26 mouse cellular contexts compared by ENCODE assay signal in the genomic region with DNA sequence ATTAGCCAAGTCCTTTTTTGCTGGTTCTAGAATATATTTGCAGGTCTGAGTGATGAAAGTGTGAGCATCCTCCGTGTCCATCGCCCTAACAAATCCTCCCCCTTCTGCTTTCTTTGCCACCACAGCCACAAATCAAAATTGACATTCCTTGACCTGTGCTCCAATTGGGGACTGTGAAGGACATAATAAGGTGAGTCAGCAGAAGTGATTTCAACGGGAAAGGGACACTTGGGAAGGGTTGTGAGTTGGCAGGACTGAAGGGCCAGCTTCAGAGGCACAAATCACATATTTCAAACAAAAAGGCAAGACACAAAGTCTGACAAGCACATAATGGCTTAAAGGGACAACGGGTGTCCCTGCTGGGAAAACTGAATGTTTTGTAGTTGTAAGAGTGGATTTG.
DNase-seq lines count a peak whose midpoint lies in the region; ATAC-seq lines count a peak whose summit lies in the region.
"Had no signal": no experiment of that assay in that cellular context is flagged by ENCODE, and none has a peak within 500 bp of the region (broad histone marks: within the 10 kb centered on the region; RNA-seq: fewer than 3 reads in every experiment).

No protein-coding gene starts in this region.

- no peaks in the 10 kb centered on the region for H3K27me3 ChIP-seq in midbrain, embryonic 13.5 days
- H3K27me3 ChIP-seq: embryonic facial prominence, embryonic 12.5 days; embryonic facial prominence, embryonic 15.5 days; heart, embryonic 13.5 days; Patski had no signal

- no peak overlapping the region for H3K27ac ChIP-seq in midbrain, embryonic 13.5 days
- H3K27ac ChIP-seq: embryonic facial prominence, embryonic 12.5 days; embryonic facial prominence, embryonic 15.5 days; gastrocnemius, adult 2 months; heart, embryonic 13.5 days; hindbrain, embryonic 14.5 days; hindbrain, postnatal 0 days had no signal

- peak; percentile 55 to 85 for DNase-seq in adrenal gland, adult (ENCODE audit: inconsistent age in 2 of 2, low spot score in 1 of 2)
- DNase-seq in adrenal gland, postnatal 4 days (ENCODE audit: low spot score in 2 of 2), result no peak
- peak; percentile 42 for DNase-seq in Muller cell, postnatal 12 days (ENCODE audit: inconsistent ontology term)
- peak; percentile 52 for DNase-seq in adrenal gland, postnatal 14 days
- DNase-seq in mesoderm, embryonic 11.5 days (ENCODE audit: low read depth, low spot score), result peak; percentile 7
- DNase-seq in cerebellum, adult 8-10 months, result no peak
- no peak for DNase-seq in neural tube, embryonic 10.5 days (ENCODE audit: extremely low spot score, low spot score)
- DNase-seq: cerebellum, adult 18-20 months; cerebellum, adult 9-11 months; cerebellum, postnatal 25 days; forebrain, postnatal 0 days; gastrocnemius, adult 2 months; gastrocnemius, postnatal 14 days; heart, adult 18-20 months; heart, postnatal 14 days; heart, postnatal 4 days had no signal

- H3K9me3 ChIP-seq in midbrain, embryonic 13.5 days, result no peaks in the 10 kb centered on the region
- H3K9me3 ChIP-seq: embryonic facial prominence, embryonic 12.5 days; embryonic facial prominence, embryonic 15.5 days; heart, embryonic 13.5 days had no signal

- no peak for ATAC-seq in midbrain, embryonic 13.5 days
- ATAC-seq: forebrain, embryonic 14.5 days; forebrain, postnatal 0 days; hindbrain, postnatal 0 days; inflammation-experienced regulatory T-cells, adult 6 months; intestine, embryonic 16.5 days; Patski had no signal

- 47% methylated on average over 4 of the region's 4 CpGs for whole genome bisulfite sequencing in midbrain, embryonic 13.5 days

- H3K4me3 ChIP-seq in midbrain, embryonic 13.5 days (replicated peaks), result no peak overlapping the region
- H3K4me3 ChIP-seq: embryonic facial prominence, embryonic 12.5 days; embryonic facial prominence, embryonic 15.5 days; gastrocnemius, adult 2 months; heart, embryonic 13.5 days had no signal

- no peaks in the 10 kb centered on the region for H3K36me3 ChIP-seq in midbrain, embryonic 13.5 days
- H3K36me3 ChIP-seq: embryonic facial prominence, embryonic 12.5 days; embryonic facial prominence, embryonic 15.5 days; heart, embryonic 13.5 days had no signal

- no peaks in the 10 kb centered on the region for H3K4me1 ChIP-seq in midbrain, embryonic 13.5 days (replicated peaks)
- H3K4me1 ChIP-seq: embryonic facial prominence, embryonic 12.5 days; embryonic facial prominence, embryonic 15.5 days; heart, embryonic 13.5 days had no signal

- H3K4me2 ChIP-seq in midbrain, embryonic 13.5 days (replicated peaks), result no peak overlapping the region
- H3K4me2 ChIP-seq: embryonic facial prominence, embryonic 12.5 days; embryonic facial prominence, embryonic 15.5 days; heart, embryonic 13.5 days; hindbrain, embryonic 14.5 days had no signal

- H3K9ac ChIP-seq in midbrain, embryonic 13.5 days (replicated peaks), result no peak overlapping the region
- H3K9ac ChIP-seq: embryonic facial prominence, embryonic 12.5 days; embryonic facial prominence, embryonic 15.5 days; forebrain, postnatal 0 days; heart, embryonic 13.5 days; hindbrain, embryonic 14.5 days had no signal

Comparison
In these comparisons a context has a peak if more than half of its experiments do, and no peak if none do; other contexts are left out.
1. DNase-seq: peak in adrenal gland, adult (2 of 2), Muller cell, postnatal 12 days (single experiment), adrenal gland, postnatal 14 days (single experiment) and mesoderm, embryonic 11.5 days (single experiment); none in adrenal gland, postnatal 4 days (0 of 2), cerebellum, adult 8-10 months (single experiment) and neural tube, embryonic 10.5 days (single experiment).